Mouse (Mus musculus): ENCODE measurements at regions not wholly inside any gene's neighbourhood (a gene's known extent, or its start where the extent isn't known, plus 50 kb on each side); places are given as distances from the start of the nearest gene placed in this dataset.
A peak's percentile ranks its signal among the peaks of the same experiment; 100 is the strongest.

- DNase-seq, result no peak
These were observed 117.2 kb upstream of the Dusp10 start for GRCm38 (mm10) chr1:183895936-183896335.

- DNase-seq, result no peak
These were observed 115.0 kb upstream of the Dusp10 start for GRCm38 (mm10) chr1:183898091-183898490.

- no peak for DNase-seq
These were observed 108.5 kb upstream of the Dusp10 start for GRCm38 (mm10) chr1:183904564-183904963.

- peak; percentile 8 for DNase-seq
These were observed 107.6 kb upstream of the Dusp10 start for GRCm38 (mm10) chr1:183905345-183906142.

GRCm38 (mm10) chr1:183917656-183918055 is 95.4 kb upstream of the Dusp10 start:
- DNase-seq, result no peak

GRCm38 (mm10) chr1:183921262-183921661 is 91.8 kb upstream of the Dusp10 start:
- no peak for DNase-seq

- no peak for DNase-seq
These were observed 84.6 kb upstream of the Dusp10 start for GRCm38 (mm10) chr1:183928539-183928938.

- no peak for DNase-seq
These were observed 82.6 kb upstream of the Dusp10 start for GRCm38 (mm10) chr1:183930363-183930982.

- DNase-seq, result no peak
These were observed 82.0 kb upstream of the Dusp10 start for GRCm38 (mm10) chr1:183931141-183931540.

- DNase-seq, result no peak
These were observed 79.3 kb upstream of the Dusp10 start for GRCm38 (mm10) chr1:183933845-183934244.

GRCm38 (mm10) chr1:183937166-183937565 is 75.9 kb upstream of the Dusp10 start:
- DNase-seq, result no peak

- no peak for DNase-seq
These were observed 74.7 kb upstream of the Dusp10 start for GRCm38 (mm10) chr1:183938361-183938760.

GRCm38 (mm10) chr1:183940706-183941105 is 72.4 kb upstream of the Dusp10 start:
- no peak for DNase-seq

GRCm38 (mm10) chr1:183946241-183946640 is 66.9 kb upstream of the Dusp10 start:
- DNase-seq, result no peak

GRCm38 (mm10) chr1:183947066-183947465 is 66.0 kb upstream of the Dusp10 start:
- no peak for DNase-seq

GRCm38 (mm10) chr1:183949205-183949604 is 63.9 kb upstream of the Dusp10 start:
- no peak for DNase-seq

- DNase-seq, result no peak
These were observed 59.0 kb upstream of the Dusp10 start for GRCm38 (mm10) chr1:183954086-183954485.

- no peak for DNase-seq
These were observed 56.7 kb upstream of the Dusp10 start for GRCm38 (mm10) chr1:183956391-183956790.

GRCm38 (mm10) chr1:183961383-183961782 is 51.7 kb upstream of the Dusp10 start:
- DNase-seq, result no peak

GRCm38 (mm10) chr1:183962486-183962885 is 50.6 kb upstream of the Dusp10 start:
- no peak for DNase-seq

- DNase-seq, result no peak
These were observed 49.8 kb upstream of the Dusp10 start for GRCm38 (mm10) chr1:183963286-183963685.

All from kidney, adult 9 months (tissue).